Mouse (Mus musculus): ENCODE measurements around the gene Cetn4.

The Cetn4 gene

DNA sequence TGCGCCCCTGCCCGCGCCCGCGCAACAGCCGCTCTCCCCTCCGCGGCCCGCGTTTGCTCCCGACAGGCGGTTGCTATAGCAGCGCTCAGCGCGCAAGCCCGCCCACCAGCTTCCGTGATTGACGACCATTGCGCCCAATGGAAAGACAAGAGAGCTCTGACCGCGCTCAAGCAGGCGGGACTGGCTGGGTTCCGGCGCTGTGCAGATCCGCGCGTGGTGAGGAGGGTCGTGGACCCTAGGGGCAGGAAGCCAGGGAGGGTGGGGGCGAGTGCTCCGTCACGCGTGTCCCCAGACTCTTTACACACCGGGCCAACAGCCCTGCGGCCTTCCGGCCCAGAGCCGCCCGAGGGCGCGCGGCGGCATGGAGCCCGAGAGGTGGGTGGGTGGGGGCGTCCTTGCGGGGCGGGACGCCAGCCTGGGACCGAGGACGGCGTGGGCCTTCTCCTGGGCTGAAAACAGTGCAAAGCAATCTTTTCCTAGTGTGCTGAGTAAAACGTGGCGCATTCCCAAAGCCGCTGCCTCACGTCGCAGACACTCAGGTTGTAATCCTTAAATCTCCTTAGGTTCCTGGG lies at the start of gene Cetn4, which contains the start of gene Bbs12:
Gene Cetn4, minus strand, starts transcription at position 339 of the 572 bp plus-strand sequence.
Gene Bbs12, plus strand, starts transcription at position 185 of the 572 bp plus-strand sequence.
- no peak for TF ChIP-seq GATA4 (IDR thresholded peaks at IDR 0.05; ENCODE audit: insufficient replicate concordance, low read length)

DNA sequence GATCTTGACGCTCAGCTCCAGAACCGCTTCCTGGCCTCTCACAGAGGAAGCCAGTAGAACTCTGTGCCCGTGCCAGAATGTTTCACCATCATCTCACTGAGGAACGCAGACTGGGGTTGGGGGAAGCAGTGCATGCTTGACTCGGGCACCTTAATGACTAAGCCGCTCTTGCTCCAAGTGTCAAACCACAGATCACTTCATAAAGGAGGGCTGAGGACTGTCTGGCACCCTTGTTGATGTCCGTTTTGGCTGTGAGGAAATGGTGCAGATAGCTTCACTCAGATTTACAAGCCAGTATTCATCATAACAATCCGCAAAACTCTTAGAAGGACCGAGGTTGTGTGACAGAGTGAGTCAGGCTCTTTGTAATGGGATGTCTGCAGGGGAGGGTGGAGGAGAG lies 48.2 kb upstream of the Cetn4 start:
- TF ChIP-seq GATA4 (IDR thresholded peaks at IDR 0.05; ENCODE audit: insufficient replicate concordance, low read length), result no peak

DNA sequence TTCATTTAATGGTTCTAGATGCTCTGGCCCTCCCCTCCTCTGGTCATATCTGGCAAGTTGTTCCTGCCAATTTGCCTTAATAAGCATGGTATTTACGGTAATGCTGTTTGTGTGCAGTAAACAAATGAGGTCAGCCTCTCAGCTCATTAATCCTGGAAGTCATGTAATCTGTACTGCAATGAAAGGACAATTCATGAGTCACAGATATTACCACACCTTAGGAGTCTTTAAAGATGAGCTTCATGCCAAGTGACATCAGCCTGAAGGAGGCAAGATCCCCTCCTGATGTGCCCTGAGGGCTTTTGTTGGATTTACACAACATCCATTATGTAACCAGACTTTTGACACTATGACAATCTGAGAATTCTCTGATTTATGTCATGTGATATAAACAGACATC lies 42.2 kb upstream of the Cetn4 start:
- TF ChIP-seq GATA4 (IDR thresholded peaks at IDR 0.05; ENCODE audit: insufficient replicate concordance, low read length), result no peak

DNA sequence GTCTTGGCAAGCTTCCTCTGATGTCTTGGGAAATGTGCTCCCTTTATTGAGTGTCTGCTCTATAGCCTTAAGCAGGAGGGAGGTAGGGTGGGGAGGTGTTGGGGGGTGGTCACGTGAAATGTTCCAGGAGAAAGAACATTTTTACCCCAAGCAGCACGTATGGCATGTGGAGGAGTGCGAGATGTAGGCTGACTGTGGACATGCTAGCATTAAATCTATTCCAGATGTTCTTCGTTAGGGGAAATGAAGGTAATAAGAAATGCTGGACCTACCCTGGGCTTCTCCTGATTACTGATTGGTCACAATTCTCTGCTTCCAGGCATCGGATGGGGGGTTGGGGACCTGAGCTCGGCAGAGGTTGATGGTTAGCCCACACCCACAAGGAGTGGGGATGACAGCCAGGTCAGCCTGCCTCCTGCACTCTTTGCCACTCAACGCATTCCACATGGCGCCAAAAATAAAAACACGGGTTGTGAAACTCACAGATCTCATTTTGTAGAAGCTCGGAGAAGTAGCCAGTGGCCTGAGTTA lies 41.5 kb upstream of the Cetn4 start:
- no peak for TF ChIP-seq GATA4 (IDR thresholded peaks at IDR 0.05; ENCODE audit: insufficient replicate concordance, low read length)

DNA sequence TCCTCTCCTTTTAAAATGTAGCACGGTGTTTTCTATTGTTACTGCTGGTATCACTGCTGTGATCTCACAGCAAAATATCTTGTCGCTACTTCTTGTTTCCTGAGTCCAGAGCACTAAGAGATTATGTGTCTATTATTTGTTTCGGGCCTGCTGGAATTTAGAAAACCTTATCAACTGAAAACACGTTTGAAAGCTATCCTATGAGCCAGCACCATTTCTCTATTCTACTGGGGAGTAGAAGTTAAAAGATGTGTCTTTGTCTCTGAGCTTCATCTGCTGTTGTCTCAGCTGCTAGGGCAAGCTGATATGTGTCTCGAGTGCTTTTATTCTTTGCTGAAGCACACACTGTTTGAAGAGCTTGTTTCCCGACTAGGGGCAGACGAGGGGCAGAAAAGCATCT lies 37.9 kb upstream of the Cetn4 start:
- no peak for TF ChIP-seq GATA4 (IDR thresholded peaks at IDR 0.05; ENCODE audit: insufficient replicate concordance, low read length)

GRCm38 (mm10) chr3:37349166-37349548 lies 36.6 kb upstream of the Cetn4 start:
- TF ChIP-seq GATA4 (IDR thresholded peaks at IDR 0.05; ENCODE audit: insufficient replicate concordance, low read length), result no peak

- no peak for TF ChIP-seq GATA4 (IDR thresholded peaks at IDR 0.05; ENCODE audit: insufficient replicate concordance, low read length)
These were observed 36.0 kb upstream of the Cetn4 start, which contains the start of gene Fgf2 for GRCm38 (mm10) chr3:37348221-37349165. TSS of gene Fgf2 (plus strand) at chr3:37348346.

GRCm38 (mm10) chr3:37347671-37348070 lies 35.2 kb upstream of the Cetn4 start:
- no peak for TF ChIP-seq GATA4 (IDR thresholded peaks at IDR 0.05; ENCODE audit: insufficient replicate concordance, low read length)

DNA sequence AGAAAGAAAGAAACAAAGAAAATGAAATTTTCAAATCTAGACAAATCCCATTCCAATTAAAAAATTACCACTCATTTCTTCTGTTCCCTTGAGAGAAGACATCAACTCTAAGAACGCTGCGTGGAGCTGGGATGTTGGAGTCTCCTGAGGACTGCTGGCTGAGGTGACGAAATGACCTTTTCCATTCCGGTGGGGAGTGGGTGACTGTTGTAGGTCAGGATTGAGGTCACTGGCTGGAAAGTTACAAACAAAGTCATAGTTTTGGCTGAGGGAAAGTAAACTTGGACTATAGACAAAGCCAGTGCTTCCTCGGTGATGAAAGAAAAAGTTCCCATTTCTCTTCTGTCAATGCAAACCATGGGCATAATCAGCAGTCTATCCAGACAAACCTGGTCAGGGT lies 30.3 kb upstream of the Cetn4 start:
- no peak for TF ChIP-seq GATA4 (IDR thresholded peaks at IDR 0.05; ENCODE audit: insufficient replicate concordance, low read length)

- TF ChIP-seq GATA4 (IDR thresholded peaks at IDR 0.05; ENCODE audit: insufficient replicate concordance, low read length), result no peak
These were observed 28.6 kb upstream of the Cetn4 start for GRCm38 (mm10) chr3:37341110-37341509.

- TF ChIP-seq GATA4 (IDR thresholded peaks at IDR 0.05; ENCODE audit: insufficient replicate concordance, low read length), result no peak
These were observed 21.5 kb upstream of the Cetn4 start for GRCm38 (mm10) chr3:37334053-37334452.

GRCm38 (mm10) chr3:37331999-37332449 lies 19.5 kb upstream of the Cetn4 start:
- TF ChIP-seq GATA4 (IDR thresholded peaks at IDR 0.05; ENCODE audit: insufficient replicate concordance, low read length), result no peak

DNA sequence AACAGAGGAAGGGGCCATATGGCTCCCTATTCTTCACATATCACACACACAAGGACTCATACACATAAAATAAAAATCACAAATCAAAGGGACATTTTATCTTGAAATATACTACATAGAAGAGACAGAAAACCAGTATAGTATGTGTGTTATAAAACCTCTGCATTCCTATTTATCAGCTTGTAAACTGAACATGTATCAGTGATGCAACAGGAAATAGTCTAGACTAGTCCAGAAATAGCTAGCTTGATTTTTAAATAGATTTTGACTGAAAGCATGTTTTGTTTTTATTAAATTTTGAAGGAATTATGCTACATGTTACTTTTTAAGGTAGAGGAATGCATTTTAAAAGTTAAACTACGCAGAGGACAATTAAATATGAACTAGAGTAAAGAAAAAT lies 17.5 kb upstream of the Cetn4 start:
- TF ChIP-seq GATA4 (IDR thresholded peaks at IDR 0.05; ENCODE audit: insufficient replicate concordance, low read length), result no peak

DNA sequence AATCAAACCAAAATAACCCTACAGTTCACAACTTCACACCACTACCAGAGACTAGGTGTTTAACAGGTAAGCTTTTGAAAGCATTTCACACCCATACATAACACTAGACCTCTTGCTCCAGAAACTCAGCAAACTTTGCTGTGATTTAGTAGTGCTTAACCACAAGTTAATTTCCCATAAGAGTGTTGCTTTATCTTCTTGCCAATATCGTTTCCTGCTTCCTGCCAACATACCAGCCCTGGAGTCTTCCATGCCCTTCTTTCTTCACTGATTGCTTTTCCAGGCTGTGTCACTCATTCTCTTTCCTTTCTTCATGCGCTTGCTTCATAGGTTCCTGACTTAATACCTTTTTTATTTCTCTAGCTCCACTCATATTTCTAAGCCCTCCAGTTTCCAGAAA lies 16.0 kb upstream of the Cetn4 start:
- no peak for TF ChIP-seq GATA4 (IDR thresholded peaks at IDR 0.05; ENCODE audit: insufficient replicate concordance, low read length)

- no peak for TF ChIP-seq GATA4 (IDR thresholded peaks at IDR 0.05; ENCODE audit: insufficient replicate concordance, low read length)
These were observed 14.1 kb upstream of the Cetn4 start for GRCm38 (mm10) chr3:37326627-37327026.
